Mouse (Mus musculus): ENCODE measurements around the gene Dgki. TPM values are rescaled to one million over a fixed set of nuclear protein-coding genes. Genes with fewer than 3 reads are reported as not detected.

Gene Dgki
- polyA plus RNA-seq, 2 experiments, result 0.02 TPM; not detected in 1

DNA sequence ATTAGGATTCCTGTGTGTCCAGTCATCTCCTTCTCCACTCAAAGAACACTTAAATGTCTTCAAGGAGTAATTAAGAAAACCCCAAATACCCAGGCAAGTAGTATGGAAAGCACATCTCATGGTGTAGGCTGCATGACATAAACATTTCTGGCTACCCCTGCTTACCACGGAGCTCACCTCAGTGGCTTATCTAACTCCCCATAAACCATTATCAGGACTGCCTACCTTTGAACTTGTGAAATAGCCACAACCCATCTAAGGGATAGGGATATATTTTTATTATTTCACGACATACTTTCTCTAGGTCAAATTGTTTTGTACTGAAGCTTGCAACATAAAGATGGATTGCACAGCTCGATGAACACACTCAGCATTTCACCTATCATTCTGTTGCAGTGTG, 394.0 kb downstream of the Dgki start:
- Histone ChIP-seq H3K36me3 (replicated peaks; ENCODE audit: control insufficient read depth, insufficient read depth, low read depth) (no peaks in the 10 kb centered on the region), H3K9ac (replicated peaks) (no peak overlapping the region), H3K9me3 (ENCODE audit: control insufficient read depth, low read length) (no peaks in the 10 kb centered on the region), H3K27me3 (ENCODE audit: control insufficient read depth, insufficient read depth, low read length) (no peaks in the 10 kb centered on the region), H3K4me3 (ENCODE audit: insufficient read depth in 1 of 2, low read depth in 2 of 2, low read length in 2 of 2) (no peak overlapping the region), H3K4me1 (replicated peaks; ENCODE audit: control insufficient read depth in 2 of 2, insufficient read depth in 2 of 2, low read length in 1 of 2) (no peaks in the 10 kb centered on the region), H3K4me2 (ENCODE audit: low read depth) (no peak overlapping the region), H3K27ac (no peak overlapping the region)
- no peak for ATAC-seq (ENCODE audit: insufficient read depth)
- TF ChIP-seq EP300 (IDR thresholded peaks at IDR 0.05; ENCODE audit: low read depth) (no peak), CTCF (IDR thresholded peaks at IDR 0.05; ENCODE audit: low read depth) (no peak)
- WGBS (ENCODE audit: insufficient replicate concordance), result 46% methylated on average over 3 of the region's 3 CpGs
- no peak for DNase-seq (ENCODE audit: low read depth in 3 of 3, low spot score in 3 of 3)

DNA sequence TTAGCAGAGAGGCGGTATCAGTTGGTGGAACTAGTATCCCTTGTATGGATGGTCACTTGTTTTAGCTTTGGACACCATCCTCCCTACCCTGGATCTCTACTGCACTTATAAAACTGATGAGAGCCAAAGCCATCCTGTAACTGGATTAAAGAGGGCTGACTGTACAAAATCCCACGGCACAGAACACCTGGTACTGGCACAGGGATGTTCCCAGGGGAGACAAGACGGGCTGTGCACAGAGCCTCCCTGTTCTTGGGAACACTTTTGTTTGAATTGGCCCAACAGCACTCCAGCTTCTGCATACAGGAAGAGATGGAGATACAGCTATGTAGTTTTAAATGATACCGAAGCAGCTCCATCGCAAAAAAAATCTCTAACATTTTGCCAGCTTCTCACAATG, 395.1 kb downstream of the Dgki start:
- no peak overlapping the region for H3K4me3 ChIP-seq (ENCODE audit: insufficient read depth in 1 of 2, low read depth in 2 of 2, low read length in 2 of 2)
- no peaks in the 10 kb centered on the region for H3K36me3 ChIP-seq (replicated peaks; ENCODE audit: control insufficient read depth, insufficient read depth, low read depth)
- TF ChIP-seq EP300 (IDR thresholded peaks at IDR 0.05; ENCODE audit: low read depth), result no peak
- no peak for TF ChIP-seq CTCF (IDR thresholded peaks at IDR 0.05; ENCODE audit: low read depth)
- ATAC-seq (ENCODE audit: insufficient read depth) (no peak), DNase-seq (ENCODE audit: low read depth in 3 of 3, low spot score in 3 of 3) (no peak)
- WGBS (ENCODE audit: insufficient replicate concordance), result 70% methylated on average over 5 of the region's 5 CpGs
- H3K9me3 ChIP-seq (ENCODE audit: control insufficient read depth, low read length), result no peaks in the 10 kb centered on the region
- no peak overlapping the region for H3K9ac ChIP-seq (replicated peaks)
- no peaks in the 10 kb centered on the region for H3K4me1 ChIP-seq (replicated peaks; ENCODE audit: control insufficient read depth in 2 of 2, insufficient read depth in 2 of 2, low read length in 1 of 2)
- no peak overlapping the region for H3K4me2 ChIP-seq (ENCODE audit: low read depth)
- H3K27me3 ChIP-seq (ENCODE audit: control insufficient read depth, insufficient read depth, low read length), result no peaks in the 10 kb centered on the region
- no peak overlapping the region for H3K27ac ChIP-seq

- no peaks in the 10 kb centered on the region for H3K4me1 ChIP-seq (replicated peaks; ENCODE audit: control insufficient read depth in 2 of 2, insufficient read depth in 2 of 2, low read length in 1 of 2)
- H3K9me3 ChIP-seq (ENCODE audit: control insufficient read depth, low read length), result no peaks in the 10 kb centered on the region
- H3K27me3 ChIP-seq (ENCODE audit: control insufficient read depth, insufficient read depth, low read length), result no peaks in the 10 kb centered on the region
- 28% methylated on average over 5 of the region's 5 CpGs for WGBS (ENCODE audit: insufficient replicate concordance)
- no peaks in the 10 kb centered on the region for H3K36me3 ChIP-seq (replicated peaks; ENCODE audit: control insufficient read depth, insufficient read depth, low read depth)
- TF ChIP-seq CTCF (IDR thresholded peaks at IDR 0.05; ENCODE audit: low read depth) (no peak), EP300 (IDR thresholded peaks at IDR 0.05; ENCODE audit: low read depth) (no peak)
- H3K9ac ChIP-seq (replicated peaks), result no peak overlapping the region
- no peak overlapping the region for H3K27ac ChIP-seq
- ATAC-seq (ENCODE audit: insufficient read depth) (no peak), DNase-seq (ENCODE audit: low read depth in 3 of 3, low spot score in 3 of 3) (no peak)
- H3K4me3 ChIP-seq (ENCODE audit: insufficient read depth in 1 of 2, low read depth in 2 of 2, low read length in 2 of 2), result no peak overlapping the region
- no peak overlapping the region for H3K4me2 ChIP-seq (ENCODE audit: low read depth)
Observed at GRCm38 (mm10) chr6:36903821-36904220, 396.2 kb downstream of the Dgki start.

- no peak for TF ChIP-seq EP300 (IDR thresholded peaks at IDR 0.05; ENCODE audit: low read depth)
- no peak for TF ChIP-seq CTCF (IDR thresholded peaks at IDR 0.05; ENCODE audit: low read depth)
- Histone ChIP-seq H3K36me3 (replicated peaks; ENCODE audit: control insufficient read depth, insufficient read depth, low read depth) (no peaks in the 10 kb centered on the region), H3K27ac (no peak overlapping the region), H3K27me3 (ENCODE audit: control insufficient read depth, insufficient read depth, low read length) (no peaks in the 10 kb centered on the region), H3K4me3 (ENCODE audit: insufficient read depth in 1 of 2, low read depth in 2 of 2, low read length in 2 of 2) (no peak overlapping the region), H3K9ac (replicated peaks) (no peak overlapping the region), H3K9me3 (ENCODE audit: control insufficient read depth, low read length) (no peaks in the 10 kb centered on the region), H3K4me2 (ENCODE audit: low read depth) (no peak overlapping the region), H3K4me1 (replicated peaks; ENCODE audit: control insufficient read depth in 2 of 2, insufficient read depth in 2 of 2, low read length in 1 of 2) (no peaks in the 10 kb centered on the region)
- no peak for ATAC-seq (ENCODE audit: insufficient read depth)
- no peak for DNase-seq (ENCODE audit: low read depth in 3 of 3, low spot score in 3 of 3)
- WGBS (ENCODE audit: insufficient replicate concordance), result 35% methylated on average over 8 of the region's 8 CpGs
Observed at GRCm38 (mm10) chr6:36903159-36903794, 396.7 kb downstream of the Dgki start.

- no peak overlapping the region for H3K27ac ChIP-seq
- H3K27me3 ChIP-seq (ENCODE audit: control insufficient read depth, insufficient read depth, low read length), result no peaks in the 10 kb centered on the region
- no peak overlapping the region for H3K4me2 ChIP-seq (ENCODE audit: low read depth)
- H3K9me3 ChIP-seq (ENCODE audit: control insufficient read depth, low read length), result no peaks in the 10 kb centered on the region
- 68% methylated on average over 4 of the region's 4 CpGs for WGBS (ENCODE audit: insufficient replicate concordance)
- H3K9ac ChIP-seq (replicated peaks), result no peak overlapping the region
- no peak for ATAC-seq (ENCODE audit: insufficient read depth)
- TF ChIP-seq EP300 (IDR thresholded peaks at IDR 0.05; ENCODE audit: low read depth) (no peak), CTCF (IDR thresholded peaks at IDR 0.05; ENCODE audit: low read depth) (no peak)
- no peaks in the 10 kb centered on the region for H3K4me1 ChIP-seq (replicated peaks; ENCODE audit: control insufficient read depth in 2 of 2, insufficient read depth in 2 of 2, low read length in 1 of 2)
- H3K4me3 ChIP-seq (ENCODE audit: insufficient read depth in 1 of 2, low read depth in 2 of 2, low read length in 2 of 2), result no peak overlapping the region
- no peak for DNase-seq (ENCODE audit: low read depth in 3 of 3, low spot score in 3 of 3)
- no peaks in the 10 kb centered on the region for H3K36me3 ChIP-seq (replicated peaks; ENCODE audit: control insufficient read depth, insufficient read depth, low read depth)
Observed at GRCm38 (mm10) chr6:36899872-36900271, 400.1 kb downstream of the Dgki start.

All from liver, embryonic 14.5 days (tissue).